Mouse (Mus musculus): ENCODE results near the gene Lamb1.

GRCm38 (mm10) chr12:31244001-31244400 lies 21.0 kb upstream of the Lamb1 start:
- TF ChIP-seq CTCF (conservative IDR thresholded peaks at IDR 0.05; ENCODE audit: low read length) (no peak), POU5F1 (IDR thresholded peaks at IDR 0.05; ENCODE audit: borderline replicate concordance, low read length) (no peak), NANOG (IDR thresholded peaks at IDR 0.05; ENCODE audit: borderline replicate concordance, low read length) (no peak)

All from E14TG2a.4 (cell line).